Mouse (Mus musculus) spleen, adult 2 months (tissue): Measurements from ENCODE around the gene Wdr18.

Experiments used
- CTCF ChIP-seq: fragments of 200-500 bp; IDR thresholded peaks from 2 replicates; pipeline ENCODE4 v1.5.1; 2011; ENCODE audit warnings: mild to moderate bottlenecking, inconsistent platforms; ENCODE audit not compliant: insufficient read depth, insufficient read length, insufficient replicate concordance; ENCODE audit errors: extremely low read depth
- POLR2A ChIP-seq: fragments of 200-500 bp; IDR thresholded peaks from 2 replicates; pipeline ENCODE4 v1.6.1; 2011; ENCODE audit warnings: low read depth, low read length, inconsistent platforms

- TF ChIP-seq CTCF, result no peak
- TF ChIP-seq POLR2A, result no peak
These were observed 23.3 kb downstream of the Wdr18 start for GRCm38 (mm10) chr10:79983205-79983604.
